Mouse (Mus musculus) CD8-positive naive resting alpha-beta T cell, adult 57 days (primary cell): ENCODE results near the gene Cfap299. TPM values are rescaled to one million over a fixed set of nuclear protein-coding genes. Genes with fewer than 3 reads are reported as not detected.

Source experiments
- total RNA-seq: library from RNA; stranded (reverse); gene quantifications from one replicate; pipeline ENCODE4 v1.2.4, GENCODE M21; 2023

Gene Cfap299
- total RNA-seq, result not detected

GRCm38 (mm10) chr5:98328848-98329624 lies at the start of gene Cfap299:
Gene Cfap299 (plus strand): TSS chr5:98329304.

GRCm38 (mm10) chr5:98552395-98552794 lies 223.3 kb downstream of the Cfap299 start, which contains the start of gene Gm11111:
Gene Gm11111 (plus strand): TSS chr5:98552695.

Other genes with a start within 250 kb of the Cfap299 start
- gene Prdm8, start 162.1 kb upstream of the Cfap299 start, total RNA-seq, result 0.18 TPM
- gene Fgf5, start 75.1 kb upstream of the Cfap299 start, total RNA-seq, result not detected
- not detected for gene Gm11111, start 223.4 kb downstream of the Cfap299 start, total RNA-seq